Mouse (Mus musculus) heart, postnatal 0 days (tissue): ENCODE measurements at regions not wholly inside any gene's neighbourhood (a gene's known extent, or its start where the extent isn't known, plus 50 kb on each side); places are given as distances from the start of the nearest gene placed in this dataset.
A peak's percentile ranks its signal among the peaks of the same experiment; 100 is the strongest.

Source experiments
- ATAC-seq: fragments of 200-750 bp; cut with Nextera tagmentation; 2 replicates; pipeline ENCODE4 v1.8.0; 2017; ENCODE audit warnings: low read depth, moderate number of reproducible peaks, moderate library complexity; ENCODE audit not compliant: insufficient read depth
- DNase-seq: peaks from one replicate; pipeline ENCODE4 v3.0.0-alpha.2; 2016; ENCODE audit warnings: low spot score
- H3K27ac ChIP-seq: fragments of 300-500 bp; sonication (generic); 2 replicates; pipeline ENCODE4 v1.5.1; 2014; ENCODE audit warnings: low read depth, mild to moderate bottlenecking
- H3K27me3 ChIP-seq: fragments of 300-500 bp; sonication (generic); 2 replicates; pipeline ENCODE4 v1.6.1; 2014; ENCODE audit warnings: low read length, mixed read lengths; ENCODE audit not compliant: control insufficient read depth, insufficient read depth
- H3K36me3 ChIP-seq: fragments of 300-500 bp; sonication (generic); replicated peaks from 2 replicates; pipeline ENCODE4 v1.6.1; 2014; ENCODE audit warnings: low read length, mixed read lengths; ENCODE audit not compliant: control insufficient read depth, insufficient read depth
- H3K4me1 ChIP-seq: fragments of 300-500 bp; sonication (generic); 2 replicates; pipeline ENCODE4 v1.6.1; 2014; ENCODE audit warnings: antibody characterized with exemption; ENCODE audit not compliant: control insufficient read depth, insufficient read depth
- H3K4me2 ChIP-seq: fragments of 300-500 bp; sonication (generic); 2 replicates; pipeline ENCODE4 v1.6.1; 2014; ENCODE audit warnings: low read depth, mild to moderate bottlenecking, low read length, moderate library complexity
- H3K4me3 ChIP-seq: fragments of 300-500 bp; sonication (generic); 2 replicates; pipeline ENCODE4 v1.5.1; 2014; ENCODE audit warnings: low read depth, low read length
- H3K9ac ChIP-seq: fragments of 300-500 bp; sonication (generic); replicated peaks from 2 replicates; pipeline ENCODE4 v1.6.1; 2014; ENCODE audit warnings: low read depth, low read length, mixed read lengths
- H3K9me3 ChIP-seq: fragments of 300-500 bp; sonication (generic); replicated peaks from 2 replicates; pipeline ENCODE4 v1.6.1; 2016; ENCODE audit warnings: low read length; ENCODE audit not compliant: control insufficient read depth
- CTCF ChIP-seq: IDR thresholded peaks from 2 replicates; pipeline ENCODE4 v1.5.1; 2016; ENCODE audit warnings: antibody characterized with exemption, control low read depth, low read depth
- EP300 ChIP-seq: IDR thresholded peaks from 2 replicates; pipeline ENCODE4 v1.6.1; 2016; ENCODE audit warnings: antibody characterized with exemption, low read depth
- WGBS: fragments of 180-500 bp; shearing (Covaris S2); extraction: QIAGEN DNeasy Blood & Tissue Kit; methylation state at CpG from one replicate; pipeline ENCODE4 v1.1.7; 2014; 5-methylcytosine and 5-hydroxymethylcytosine counted together

GRCm38 (mm10) chr1:45679964-45680709, 114.8 kb upstream of the Wdr75 start:
- Histone ChIP-seq H3K27ac (no peak overlapping the region), H3K9me3 (no peaks in the 10 kb centered on the region), H3K4me1 (no peaks in the 10 kb centered on the region), H3K4me3 (no peak overlapping the region), H3K9ac (no peak overlapping the region), H3K36me3 (no peaks in the 10 kb centered on the region), H3K27me3 (no peaks in the 10 kb centered on the region), H3K4me2 (no peak overlapping the region)
- TF ChIP-seq EP300 (no peak), CTCF (no peak)
- ATAC-seq, result no peak
- no peak for DNase-seq
- WGBS, result 72% methylated on average over 8 of the region's 8 CpGs

GRCm38 (mm10) chr1:45700893-45701292, 94.1 kb upstream of the Wdr75 start:
- Histone ChIP-seq H3K36me3 (no peaks in the 10 kb centered on the region), H3K27me3 (no peaks in the 10 kb centered on the region), H3K9me3 (no peaks in the 10 kb centered on the region), H3K9ac (no peak overlapping the region), H3K4me1 (no peaks in the 10 kb centered on the region), H3K4me2 (no peak overlapping the region), H3K4me3 (no peak overlapping the region), H3K27ac (no peak overlapping the region)
- 38% methylated on average over 1 of the region's 1 CpGs for whole genome bisulfite sequencing
- no peak for TF ChIP-seq CTCF
- no peak for TF ChIP-seq EP300
- DNase-seq, result peak; percentile 10
- no peak for ATAC-seq

DNA sequence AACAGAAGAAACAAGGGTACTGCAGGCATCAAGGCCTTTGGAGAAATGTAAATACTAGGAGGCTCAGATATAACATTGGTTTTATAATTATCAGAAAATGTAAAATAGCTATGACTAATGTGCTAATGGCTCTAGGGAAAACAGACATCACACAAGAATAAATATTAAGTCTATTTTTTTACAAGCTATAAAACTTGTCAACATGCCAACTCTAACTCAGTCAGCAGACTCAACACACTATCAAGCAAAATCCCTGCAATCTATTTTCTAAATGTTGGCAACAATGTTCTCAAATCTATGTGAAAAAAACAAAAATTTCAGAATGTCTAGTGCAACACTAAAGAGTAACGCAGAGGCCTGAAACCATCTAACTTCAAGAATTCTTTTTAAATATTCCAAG, 93.5 kb upstream of the Wdr75 start:
- H3K36me3 ChIP-seq, result no peaks in the 10 kb centered on the region
- no peaks in the 10 kb centered on the region for H3K27me3 ChIP-seq
- no peak overlapping the region for H3K4me3 ChIP-seq
- no peak overlapping the region for H3K4me2 ChIP-seq
- H3K27ac ChIP-seq, result no peak overlapping the region
- 78% methylated on average over 1 of the region's 1 CpGs for WGBS
- ATAC-seq (no peak), DNase-seq (no peak)
- H3K9me3 ChIP-seq, result no peaks in the 10 kb centered on the region
- no peak for TF ChIP-seq EP300
- TF ChIP-seq CTCF, result no peak
- H3K9ac ChIP-seq, result no peak overlapping the region
- H3K4me1 ChIP-seq, result no peaks in the 10 kb centered on the region

DNA sequence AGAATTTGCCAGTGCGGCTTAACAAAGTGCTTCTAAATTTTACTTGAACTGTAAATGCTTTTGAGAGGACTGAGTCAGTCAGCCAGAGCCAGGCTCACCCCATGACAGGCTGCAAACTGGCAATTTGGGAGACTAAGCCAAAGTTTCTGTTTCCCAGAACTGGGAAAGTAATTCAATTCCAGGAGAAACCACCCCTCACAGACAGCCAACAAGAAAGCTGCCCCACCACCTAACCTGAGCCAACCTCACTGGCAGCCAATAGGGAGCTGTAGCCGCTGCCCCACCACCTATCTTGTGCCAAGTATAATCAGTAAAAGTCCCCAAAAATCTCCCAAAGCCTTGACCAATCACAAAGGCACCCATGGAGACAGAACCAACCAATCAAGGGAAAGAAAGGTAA, 71.6 kb upstream of the Wdr75 start:
- ATAC-seq (no peak), DNase-seq (no peak)
- Histone ChIP-seq H3K9ac (no peak overlapping the region), H3K36me3 (no peaks in the 10 kb centered on the region), H3K4me2 (no peak overlapping the region), H3K27ac (no peak overlapping the region), H3K9me3 (no peaks in the 10 kb centered on the region), H3K4me1 (no peaks in the 10 kb centered on the region), H3K27me3 (no peaks in the 10 kb centered on the region), H3K4me3 (no peak overlapping the region)
- WGBS, result 78% methylated on average over 2 of the region's 2 CpGs
- TF ChIP-seq EP300, result no peak
- no peak for TF ChIP-seq CTCF

GRCm38 (mm10) chr1:45732958-45733357, 62.0 kb upstream of the Wdr75 start:
- no peak overlapping the region for H3K9ac ChIP-seq
- no peak for DNase-seq
- no peak for ATAC-seq
- no peaks in the 10 kb centered on the region for H3K9me3 ChIP-seq
- no peak overlapping the region for H3K4me3 ChIP-seq
- TF ChIP-seq CTCF (no peak), EP300 (no peak)
- no peaks in the 10 kb centered on the region for H3K4me1 ChIP-seq
- no peaks in the 10 kb centered on the region for H3K36me3 ChIP-seq
- WGBS, result 75% methylated on average over 3 of the region's 3 CpGs
- no peak overlapping the region for H3K4me2 ChIP-seq
- no peak overlapping the region for H3K27ac ChIP-seq
- no peaks in the 10 kb centered on the region for H3K27me3 ChIP-seq

- H3K4me3 ChIP-seq, result no peak overlapping the region
- no peak overlapping the region for H3K9ac ChIP-seq
- no peak overlapping the region for H3K4me2 ChIP-seq
- ATAC-seq (no peak), DNase-seq (no peak)
- no peak overlapping the region for H3K27ac ChIP-seq
- WGBS, result 77% methylated on average over 1 of the region's 1 CpGs
- no peaks in the 10 kb centered on the region for H3K27me3 ChIP-seq
- H3K4me1 ChIP-seq, result no peaks in the 10 kb centered on the region
- TF ChIP-seq CTCF (no peak), EP300 (no peak)
- H3K36me3 ChIP-seq, result no peaks in the 10 kb centered on the region
- peaks cover 6% of the 10 kb centered on the region; the same call in 1 of the 2 replicates for H3K9me3 ChIP-seq
Measured at GRCm38 (mm10) chr1:45745136-45745535, 49.8 kb upstream of the Wdr75 start.
